Mouse (Mus musculus) liver, postnatal 0 days (tissue): ENCODE data around the gene Cmc1.

Experiments used
- CTCF ChIP-seq: sonication (generic); IDR thresholded peaks from 2 replicates; pipeline ENCODE4 v1.5.1; 2016; ENCODE audit warnings: antibody characterized with exemption, low read depth
- EP300 ChIP-seq: IDR thresholded peaks from 2 replicates; pipeline ENCODE4 v1.6.1; 2016; ENCODE audit warnings: antibody characterized with exemption, low read depth, mild to moderate bottlenecking

DNA sequence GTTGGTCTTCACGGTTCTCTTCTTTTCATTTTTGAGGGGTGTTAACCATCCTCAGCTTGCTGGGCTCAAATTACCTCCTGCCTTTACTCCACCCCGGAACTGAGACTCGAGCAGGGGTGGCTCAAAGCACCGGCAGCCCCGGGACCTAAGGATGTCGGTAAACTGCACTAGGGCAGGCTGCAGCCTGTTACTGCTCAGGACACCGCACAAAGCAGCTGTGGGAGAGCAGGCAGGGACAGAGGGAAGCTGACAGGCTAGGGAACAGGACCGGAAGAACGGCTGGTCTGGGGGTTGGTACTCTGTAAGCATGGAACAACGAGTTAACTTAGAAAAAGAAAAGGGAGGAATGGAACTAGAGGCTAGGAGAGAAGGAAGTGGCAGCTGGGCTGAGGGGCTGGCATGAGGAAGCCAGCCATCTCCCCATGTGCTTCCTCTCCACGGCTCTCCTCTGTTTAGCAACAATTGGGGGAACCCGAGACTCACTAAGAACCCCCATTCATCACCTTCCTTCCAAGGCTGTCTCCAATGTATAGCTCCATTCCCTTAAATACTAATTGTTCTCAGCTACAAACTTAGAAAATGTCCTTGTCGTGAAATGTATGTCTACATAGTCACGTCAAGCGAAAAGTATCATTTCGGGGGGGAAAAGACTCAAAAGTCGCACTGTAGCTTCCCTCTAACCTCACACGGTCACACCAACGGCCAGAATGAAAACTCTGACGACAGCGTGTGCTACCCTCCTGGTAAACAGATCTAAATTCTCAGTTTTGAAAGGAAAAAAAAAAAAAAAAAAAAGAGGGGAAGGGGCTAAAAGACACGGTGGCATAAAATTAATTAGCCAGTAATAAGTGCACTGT, 67.2 kb downstream of the Cmc1 start:
- TF ChIP-seq CTCF = no peak
- TF ChIP-seq EP300 = no peak
